Mouse (Mus musculus) c-Kit-negative CD71-positive TER-119-positive erythroid progenitor cells, embryonic 14.5 days (primary cell): ENCODE data around the gene Plekhh3.
A peak's percentile ranks its signal among the peaks of the same experiment; 100 is the strongest.

Experiments used
- DNase-seq: peaks from one replicate; pipeline ENCODE4 v3.0.0-alpha.2; 2013; ENCODE audit warnings: low read depth, low spot score

Plekhh3 gene

GRCm38 (mm10) chr11:101119761-101120544, 51.2 kb downstream of the Plekhh3 start, which contains the start of the genes Retreg3 and Tubg1:
Retreg3 (minus strand) TSS chr11:101119893.
Tubg1 (plus strand) TSS chr11:101119938.
- peak; percentile 98 for DNase-seq

GRCm38 (mm10) chr11:101119131-101119760, 51.9 kb downstream of the Plekhh3 start:
- DNase-seq = no peak

GRCm38 (mm10) chr11:101118105-101118504, 53.0 kb downstream of the Plekhh3 start:
- no peak for DNase-seq

GRCm38 (mm10) chr11:101115564-101115963, 55.6 kb downstream of the Plekhh3 start:
- DNase-seq = no peak
